Mouse (Mus musculus): ENCODE data around the gene Ncam1.

GRCm38 (mm10) chr9:49729479-49729878 lies 69.2 kb downstream of the Ncam1 start:
- TF ChIP-seq POLR2A (IDR thresholded peaks at IDR 0.05; ENCODE audit: insufficient read depth, low read length) (no peak), CTCF (IDR thresholded peaks at IDR 0.05; ENCODE audit: low read depth, low read length) (no peak)
